Mouse (Mus musculus) midbrain, embryonic 15.5 days (tissue): ENCODE measurements around the gene Os9. TPM values are rescaled to one million over a fixed set of nuclear protein-coding genes. Genes with fewer than 3 reads are reported as not detected.
"Not testable (repeated sequence)": the region's sequence is repeated elsewhere in the genome, so short reads cannot be mapped to it uniquely, and the experiment has no call there.

ENCODE experiments used
- ATAC-seq: fragments of 200-750 bp; cut with Nextera tagmentation; replicated peaks from 2 replicates; pipeline ENCODE4 v1.8.0; 2017; ENCODE audit warnings: moderate TSS enrichment
- H3K27ac ChIP-seq: fragments of 300-500 bp; sonication (generic); 2 replicates; pipeline ENCODE4 v1.5.1; 2015; ENCODE audit warnings: mild to moderate bottlenecking, inconsistent platforms
- H3K27me3 ChIP-seq: fragments of 300-500 bp; sonication (generic); replicated peaks from 2 replicates; pipeline ENCODE4 v1.6.1; 2015; ENCODE audit warnings: inconsistent platforms
- H3K36me3 ChIP-seq: fragments of 300-500 bp; sonication (generic); replicated peaks from 2 replicates; pipeline ENCODE4 v1.6.1; 2015; ENCODE audit warnings: inconsistent platforms
- H3K4me1 ChIP-seq: fragments of 300-500 bp; sonication (generic); 2 replicates; pipeline ENCODE4 v1.6.1; 2015; ENCODE audit warnings: inconsistent platforms
- H3K4me2 ChIP-seq: fragments of 300-500 bp; sonication (generic); 2 replicates; pipeline ENCODE4 v1.6.1; 2015; ENCODE audit warnings: inconsistent platforms, mild to moderate bottlenecking, moderate library complexity
- H3K4me3 ChIP-seq: fragments of 300-500 bp; sonication (generic); 2 replicates; pipeline ENCODE4 v1.5.1; 2015; ENCODE audit warnings: mild to moderate bottlenecking, inconsistent platforms
- H3K9ac ChIP-seq: fragments of 300-500 bp; sonication (generic); 2 replicates; pipeline ENCODE4 v1.6.1; 2015; ENCODE audit warnings: mild to moderate bottlenecking, inconsistent platforms
- H3K9me3 ChIP-seq: fragments of 300-500 bp; sonication (generic); 2 replicates; pipeline ENCODE4 v1.6.1; 2016; ENCODE audit warnings: inconsistent platforms
- WGBS: fragments of 180-500 bp; shearing (Covaris S2); methylation state at CpG from one replicate; pipeline ENCODE4 v1.1.7; 2015; ENCODE audit warnings: mixed read lengths; 5-methylcytosine and 5-hydroxymethylcytosine counted together
- polyA plus RNA-seq: library from polyadenylated mRNA; unstranded; fragments of >200 nt; fragmentation: Nextera tagmentation; extraction: Ambion mirVana; gene quantifications from 2 replicates; pipeline ENCODE4 v1.2.1, GENCODE M21; 2015

The Os9 gene
- polyA plus RNA-seq, 1 experiment from 2014 or later: 135 TPM

- Histone ChIP-seq H3K9ac (peak overlapping the region; percentile 91), H3K4me1 (peaks cover 50% of the 10 kb centered on the region), H3K9me3 (no peaks in the 10 kb centered on the region), H3K27ac (peak overlapping the region; percentile 93), H3K4me2 (peak overlapping the region; percentile 83), H3K36me3 (peaks cover 36% of the 10 kb centered on the region), H3K4me3 (peak overlapping the region; percentile 83), H3K27me3 (no peaks in the 10 kb centered on the region)
- ATAC-seq: peak; percentile 3; the same call in 1 of the 2 replicates
- 14% methylated on average over 37 of the region's 37 CpGs for WGBS
Measured at GRCm38 (mm10) chr10:127063913-127064870, 56.7 kb downstream of the Os9 start.

- peak; percentile 90 for ATAC-seq
- H3K9ac ChIP-seq: peak within 1 kb of the TSS; percentile 91
- peak within 1 kb of the TSS; percentile 93 for H3K27ac ChIP-seq
- peaks cover 48% of the 10 kb centered on the region for H3K4me1 ChIP-seq
- 0% methylated on average over 46 of the region's 46 CpGs for WGBS
- peak within 1 kb of the TSS; percentile 83 for H3K4me3 ChIP-seq
- no peaks in the 10 kb centered on the region for H3K27me3 ChIP-seq
- peaks cover 34% of the 10 kb centered on the region for H3K36me3 ChIP-seq
- H3K4me2 ChIP-seq: peak within 1 kb of the TSS; percentile 83
- H3K9me3 ChIP-seq: no peaks in the 10 kb centered on the region
Measured at GRCm38 (mm10) chr10:127063239-127063872, 57.6 kb downstream of the Os9 start, which contains the start of gene Cdk4. Gene Cdk4, plus strand, starts transcription at chr10:127063534.

- Histone ChIP-seq H3K27me3 (no peaks in the 10 kb centered on the region), H3K4me1 (peaks cover 51% of the 10 kb centered on the region), H3K4me2 (peak overlapping the region; percentile 56), H3K27ac (peak overlapping the region; percentile 84), H3K4me3 (peak overlapping the region; percentile 83; the same call in 1 of the 2 replicates), H3K9ac (no peak overlapping the region), H3K9me3 (no peaks in the 10 kb centered on the region), H3K36me3 (peaks cover 28% of the 10 kb centered on the region)
- 87% methylated on average over 5 of the region's 5 CpGs for WGBS
- ATAC-seq: no peak
Measured at GRCm38 (mm10) chr10:127062503-127062902, 58.4 kb downstream of the Os9 start.

- WGBS: 84% methylated on average over 4 of the region's 4 CpGs
- H3K4me3 ChIP-seq, H3K27me3 ChIP-seq, H3K4me2 ChIP-seq, H3K9ac ChIP-seq, H3K9me3 ChIP-seq, ATAC-seq: not testable (repeated sequence)
- Histone ChIP-seq H3K4me1 (peaks cover 54% of the 10 kb centered on the region), H3K27ac (peak overlapping the region; percentile 97), H3K36me3 (peaks cover 28% of the 10 kb centered on the region)
Measured at GRCm38 (mm10) chr10:127062101-127062500, 58.8 kb downstream of the Os9 start.

- H3K36me3 ChIP-seq: peaks cover 27% of the 10 kb centered on the region
Measured at GRCm38 (mm10) chr10:127061513-127061912, 59.4 kb downstream of the Os9 start.

GRCm38 (mm10) chr10:127061085-127061484, 59.8 kb downstream of the Os9 start:
- H3K4me1 ChIP-seq: peaks cover 53% of the 10 kb centered on the region
- WGBS: 17% methylated on average over 5 of the region's 5 CpGs

More at GRCm38 (mm10) chr10:127061513-127061912, 59.4 kb downstream of the Os9 start:
- Histone ChIP-seq H3K9me3 (no peaks in the 10 kb centered on the region), H3K4me3 (peak overlapping the region; percentile 92), H3K4me1 (peaks cover 54% of the 10 kb centered on the region), H3K9ac (peak overlapping the region; percentile 90; the same call in 1 of the 2 replicates), H3K27me3 (no peaks in the 10 kb centered on the region), H3K4me2 (peak overlapping the region; percentile 84), H3K27ac (peak overlapping the region; percentile 97)
- no peak for ATAC-seq
- 54% methylated on average over 2 of the region's 2 CpGs for WGBS

GRCm38 (mm10) chr10:127059968-127060916, 60.7 kb downstream of the Os9 start, which contains the start of gene March9:
Gene March9, minus strand, starts transcription at chr10:127060184.
- peak within 1 kb of the TSS; percentile 97 for H3K27ac ChIP-seq
- H3K27me3 ChIP-seq: no peaks in the 10 kb centered on the region
- peak within 1 kb of the TSS; percentile 90 for H3K9ac ChIP-seq
- under 1% methylated on average over 37 of the region's 72 CpGs for WGBS
- ATAC-seq: peak; percentile 46
- no peaks in the 10 kb centered on the region for H3K9me3 ChIP-seq
- H3K4me2 ChIP-seq: peak within 1 kb of the TSS; percentile 84
- H3K36me3 ChIP-seq: peaks cover 27% of the 10 kb centered on the region
- peak within 1 kb of the TSS; percentile 92 for H3K4me3 ChIP-seq
- peaks cover 58% of the 10 kb centered on the region for H3K4me1 ChIP-seq

More at GRCm38 (mm10) chr10:127061085-127061484, 59.8 kb downstream of the Os9 start:
- peak overlapping the region; percentile 84 for H3K4me2 ChIP-seq
- no peaks in the 10 kb centered on the region for H3K27me3 ChIP-seq
- H3K9me3 ChIP-seq: no peaks in the 10 kb centered on the region
- H3K27ac ChIP-seq: peak overlapping the region; percentile 97
- H3K9ac ChIP-seq: peak overlapping the region; percentile 90
- H3K36me3 ChIP-seq: peaks cover 27% of the 10 kb centered on the region
- peak overlapping the region; percentile 92 for H3K4me3 ChIP-seq
- ATAC-seq: no peak

- no peaks in the 10 kb centered on the region for H3K27me3 ChIP-seq
- H3K4me2 ChIP-seq: peak overlapping the region; percentile 84
- H3K36me3 ChIP-seq: peaks cover 25% of the 10 kb centered on the region
- no peaks in the 10 kb centered on the region for H3K9me3 ChIP-seq
- under 1% methylated on average over 65 of the region's 92 CpGs for WGBS
- peaks cover 55% of the 10 kb centered on the region for H3K4me1 ChIP-seq
- peak overlapping the region; percentile 97 for H3K27ac ChIP-seq
- peak overlapping the region; percentile 92 for H3K4me3 ChIP-seq
- ATAC-seq: 0 out of 2 replicates have a peak, but pooled peaks have one; percentile 2
- H3K9ac ChIP-seq: peak overlapping the region; percentile 90
Measured at GRCm38 (mm10) chr10:127059174-127059967, 61.6 kb downstream of the Os9 start.

- H3K27me3 ChIP-seq: no peaks in the 10 kb centered on the region
- H3K9ac ChIP-seq: peak overlapping the region; percentile 90
- H3K27ac ChIP-seq: peak overlapping the region; percentile 97
- H3K4me3 ChIP-seq: peak overlapping the region; percentile 92
- H3K4me2 ChIP-seq: peak overlapping the region; percentile 84
- H3K9me3 ChIP-seq: no peaks in the 10 kb centered on the region
- H3K4me1 ChIP-seq: peaks cover 55% of the 10 kb centered on the region
- peaks cover 29% of the 10 kb centered on the region for H3K36me3 ChIP-seq
- no peak for ATAC-seq
- WGBS: 3% methylated on average over 8 of the region's 8 CpGs
Measured at GRCm38 (mm10) chr10:127058708-127059107, 62.2 kb downstream of the Os9 start.

- peaks cover 34% of the 10 kb centered on the region for H3K36me3 ChIP-seq
- H3K9ac ChIP-seq: peak overlapping the region; percentile 90
- whole genome bisulfite sequencing: under 1% methylated on average over 9 of the region's 9 CpGs
- no peaks in the 10 kb centered on the region for H3K27me3 ChIP-seq
- peaks cover 55% of the 10 kb centered on the region for H3K4me1 ChIP-seq
- no peaks in the 10 kb centered on the region for H3K9me3 ChIP-seq
- ATAC-seq: 0 out of 2 replicates have a peak, but pooled peaks have one; percentile 5
- H3K4me2 ChIP-seq: peak overlapping the region; percentile 84
- H3K4me3 ChIP-seq: peak overlapping the region; percentile 92
- 0 out of 2 replicates have a peak overlapping the region, but pooled peaks have one; percentile 97 for H3K27ac ChIP-seq
Measured at GRCm38 (mm10) chr10:127058161-127058560, 62.8 kb downstream of the Os9 start.
